17 mouse cellular contexts compared by ENCODE assay signal in the genomic region with DNA sequence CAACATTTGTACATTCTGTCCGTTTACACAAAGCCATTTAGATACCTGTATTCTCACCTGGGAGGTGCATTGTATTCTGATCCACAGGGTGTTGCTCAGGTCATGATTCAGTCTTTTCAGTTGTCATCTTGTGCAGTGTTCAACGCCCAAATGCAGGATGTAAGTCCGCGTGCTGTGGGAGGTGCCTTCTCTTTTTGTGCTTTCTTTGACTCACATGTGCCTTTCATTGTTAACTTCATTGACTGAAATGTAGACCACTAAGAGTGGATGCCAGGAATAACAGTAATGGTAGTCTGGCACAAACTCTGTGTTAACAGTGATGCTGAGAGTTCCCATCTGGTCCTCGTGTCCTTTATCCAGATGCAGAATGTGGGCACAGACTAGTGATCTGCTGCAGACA.
"Had no signal": no experiment of that assay in that cellular context is flagged by ENCODE, and none has a peak within 500 bp of the region (broad histone marks: within the 10 kb centered on the region; RNA-seq: fewer than 3 reads in every experiment).

No protein-coding gene starts in this region.

- H3K9ac ChIP-seq: liver, embryonic 15.5 days; liver, postnatal 0 days; lung, embryonic 15.5 days; midbrain, embryonic 13.5 days; midbrain, embryonic 15.5 days; neural tube, embryonic 12.5 days; stomach, embryonic 15.5 days had no signal

- H3K36me3 ChIP-seq: midbrain, embryonic 13.5 days; midbrain, embryonic 15.5 days had no signal

- H3K4me3 ChIP-seq: liver, embryonic 15.5 days; lung, embryonic 15.5 days; megakaryocyte, embryonic 14.5 days; midbrain, embryonic 13.5 days; midbrain, embryonic 15.5 days; neural tube, embryonic 12.5 days; stomach, embryonic 15.5 days had no signal

- DNase-seq: liver, postnatal 0 days; lung, postnatal 14 days; lung, postnatal 36 days; right cerebral cortex, postnatal 14 days; thymus, adult 18-20 months; thymus, postnatal 14 days; thymus, postnatal 36 days had no signal

- H3K4me1 ChIP-seq: liver, embryonic 15.5 days; lung, embryonic 15.5 days; neural tube, embryonic 12.5 days; stomach, embryonic 15.5 days had no signal

- H3K27ac ChIP-seq: liver, embryonic 15.5 days; lung, embryonic 15.5 days; macrophage; midbrain, embryonic 13.5 days; midbrain, embryonic 15.5 days; neural tube, embryonic 12.5 days; stomach, embryonic 15.5 days had no signal

- H3K27me3 ChIP-seq: liver, embryonic 15.5 days; lung, embryonic 15.5 days; megakaryocyte, embryonic 14.5 days; midbrain, embryonic 13.5 days; midbrain, embryonic 15.5 days; neural tube, embryonic 12.5 days; stomach, embryonic 15.5 days had no signal

- H3K4me2 ChIP-seq: liver, embryonic 15.5 days; lung, embryonic 15.5 days; midbrain, embryonic 11.5 days; midbrain, embryonic 13.5 days; midbrain, embryonic 15.5 days; neural tube, embryonic 12.5 days; stomach, embryonic 15.5 days had no signal

- H3K9me3 ChIP-seq: liver, embryonic 15.5 days; lung, embryonic 15.5 days; megakaryocyte, embryonic 14.5 days; midbrain, embryonic 13.5 days; midbrain, embryonic 15.5 days; neural tube, embryonic 12.5 days; stomach, embryonic 15.5 days had no signal

- ATAC-seq: liver, postnatal 0 days; lung, postnatal 0 days; midbrain, embryonic 13.5 days; midbrain, embryonic 15.5 days had no signal
